Comparison of ENCODE assay signal across 7 mouse cellular contexts in the genomic region with DNA sequence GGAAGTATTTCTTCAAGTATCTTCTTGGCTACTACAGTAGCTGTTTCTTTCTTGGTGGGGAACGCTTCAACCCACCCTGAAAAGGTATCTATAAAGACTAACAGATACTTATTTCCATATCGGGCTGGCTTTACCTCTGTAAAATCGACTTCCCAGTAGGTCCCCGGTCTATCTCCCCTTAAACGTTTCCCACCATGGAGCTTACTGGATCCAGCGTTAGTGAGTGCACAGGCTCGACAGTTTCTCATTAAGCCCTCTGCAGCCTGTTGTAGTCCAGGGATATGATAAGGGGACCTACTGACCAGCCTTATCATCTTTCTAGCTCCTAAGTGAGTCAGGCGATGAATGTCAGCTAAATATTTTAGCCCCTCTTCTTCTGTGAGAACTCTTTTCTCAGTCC.
DNase-seq lines count a peak whose midpoint lies in the region; ATAC-seq and TF ChIP-seq lines count a peak whose summit lies in the region.
"Not testable (repeated sequence)": the region's sequence is repeated elsewhere in the genome, so short reads cannot be mapped to it uniquely, and the experiment has no call there.

No protein-coding gene starts in this region.

- H3K9ac ChIP-seq in midbrain, embryonic 11.5 days (ENCODE audit: low read length): not testable (repeated sequence)

- not testable (repeated sequence) for TF ChIP-seq CTCF in G1E (IDR thresholded peaks at IDR 0.05; ENCODE audit: low read depth, low read length)

- WGBS in limb, embryonic 10.5 days: 71% methylated on average over 8 of the region's 8 CpGs
- 73% methylated on average over 8 of the region's 8 CpGs for WGBS in midbrain, embryonic 11.5 days

- H3K4me3 ChIP-seq in G1E (ENCODE audit: low read depth, low read length); limb, embryonic 10.5 days; midbrain, embryonic 11.5 days (ENCODE audit: low read depth, low read length): not testable (repeated sequence)

- H3K4me1 ChIP-seq in G1E (ENCODE audit: insufficient read depth, low read depth, low read length); limb, embryonic 10.5 days; midbrain, embryonic 11.5 days (ENCODE audit: control insufficient read depth, insufficient read depth, low read length): not testable (repeated sequence)

- H3K4me2 ChIP-seq in midbrain, embryonic 11.5 days: not testable (repeated sequence)

- H3K36me3 ChIP-seq in G1E (replicated peaks); midbrain, embryonic 11.5 days (ENCODE audit: control insufficient read depth, insufficient read depth, low read length): not testable (repeated sequence)
- H3K36me3 ChIP-seq in limb, embryonic 10.5 days: peaks cover 72% of the 10 kb centered on the region

- DNase-seq in G1E (ENCODE audit: low spot score): peak; percentile 0
- peak; percentile 9 for DNase-seq in embryo, embryonic 9.5 days (ENCODE audit: extremely low spot score)
- peak; percentile 3 for DNase-seq in heart, postnatal 4 days
- peak; percentile 29 for DNase-seq in limb, embryonic 10.5 days (ENCODE audit: low spot score)
- DNase-seq in midbrain, embryonic 11.5 days (ENCODE audit: low spot score, missing footprints): peak; percentile 79
- DNase-seq in skeletal muscle tissue, adult 2 months (ENCODE audit: low read depth, low spot score): peak; percentile 0
- peak; percentile 1 for DNase-seq in yolk sac, embryonic 10.5 days (ENCODE audit: low spot score)

- not testable (repeated sequence) for H3K27me3 ChIP-seq in G1E (ENCODE audit: insufficient read depth, low read length)
- H3K27me3 ChIP-seq in limb, embryonic 10.5 days (ENCODE audit: low read depth, poor library complexity, severe bottlenecking): peaks cover 41% of the 10 kb centered on the region
- H3K27me3 ChIP-seq in midbrain, embryonic 11.5 days (ENCODE audit: control insufficient read depth, insufficient read depth, low read length): peaks cover 16% of the 10 kb centered on the region

- peaks cover 70% of the 10 kb centered on the region for H3K9me3 ChIP-seq in G1E (replicated peaks)
- peaks cover 76% of the 10 kb centered on the region for H3K9me3 ChIP-seq in limb, embryonic 10.5 days (replicated peaks)
- H3K9me3 ChIP-seq in midbrain, embryonic 11.5 days (ENCODE audit: control insufficient read depth, low read length): peaks cover 77% of the 10 kb centered on the region

- not testable (repeated sequence) for ATAC-seq in G1E (ENCODE audit: extremely low read depth, insufficient number of reproducible peaks, low FRiP score, poor library complexity, severe bottlenecking); midbrain, embryonic 11.5 days (ENCODE audit: low FRiP score)

- H3K27ac ChIP-seq in limb, embryonic 10.5 days; midbrain, embryonic 11.5 days (ENCODE audit: low read depth, low read length): not testable (repeated sequence)

Comparison
In these comparisons a context has a peak if more than half of its experiments do, and no peak if none do; other contexts are left out.
1. DNase-seq: peak in every context shown above with its lines; median percentile 79 in midbrain, embryonic 11.5 days; 29 in limb, embryonic 10.5 days; 9 in embryo, embryonic 9.5 days; 3 in heart, postnatal 4 days; 1 in yolk sac, embryonic 10.5 days; 0 in G1E; 0 in skeletal muscle tissue, adult 2 months.